Mouse (Mus musculus) liver, embryonic 12.5 days (tissue): ENCODE measurements around the gene Cd300e. TPM values are rescaled to one million over a fixed set of nuclear protein-coding genes. Genes with fewer than 3 reads are reported as not detected.

Experiments used
- ATAC-seq: fragments of 200-750 bp; cut with Nextera tagmentation; 2 replicates; pipeline ENCODE4 v1.8.0; 2017; ENCODE audit warnings: moderate number of reproducible peaks, mild to moderate bottlenecking, moderate library complexity
- H3K27ac ChIP-seq: fragments of 300-500 bp; sonication (generic); 2 replicates; pipeline ENCODE4 v1.5.1; 2016; ENCODE audit warnings: mild to moderate bottlenecking
- H3K27me3 ChIP-seq: fragments of 300-500 bp; sonication (generic); replicated peaks from 2 replicates; pipeline ENCODE4 v1.6.1; 2016; ENCODE audit warnings: mild to moderate bottlenecking, moderate library complexity
- H3K36me3 ChIP-seq: fragments of 300-500 bp; sonication (generic); 2 replicates; pipeline ENCODE4 v1.6.1; 2016; ENCODE audit warnings: mild to moderate bottlenecking, moderate library complexity
- H3K4me1 ChIP-seq: fragments of 300-500 bp; sonication (generic); 2 replicates; pipeline ENCODE4 v1.6.1; 2016
- H3K4me2 ChIP-seq: fragments of 300-500 bp; sonication (generic); 2 replicates; pipeline ENCODE4 v1.6.1; 2016; ENCODE audit warnings: mild to moderate bottlenecking, moderate library complexity
- H3K4me3 ChIP-seq: fragments of 300-500 bp; sonication (generic); 2 replicates; pipeline ENCODE4 v1.5.1; 2016; ENCODE audit warnings: mild to moderate bottlenecking, moderate library complexity
- H3K9ac ChIP-seq: fragments of 300-500 bp; sonication (generic); 2 replicates; pipeline ENCODE4 v1.6.1; 2016; ENCODE audit warnings: mild to moderate bottlenecking, moderate library complexity
- H3K9me3 ChIP-seq: fragments of 300-500 bp; sonication (generic); replicated peaks from 2 replicates; pipeline ENCODE4 v1.6.1; 2016; ENCODE audit warnings: mild to moderate bottlenecking, moderate library complexity
- WGBS: fragments of 180-500 bp; shearing (Covaris S2); methylation state at CpG from one replicate; pipeline ENCODE4 v1.1.7; 2016; ENCODE audit not compliant: insufficient replicate concordance; 5-methylcytosine and 5-hydroxymethylcytosine counted together
- polyA plus RNA-seq: library from polyadenylated mRNA; unstranded; fragments of >200 nt; fragmentation: Nextera tagmentation; extraction: Ambion mirVana; gene quantifications from 2 replicates; pipeline ENCODE4 v1.2.1, GENCODE M21; 2016

The Cd300e gene
- polyA plus RNA-seq, 1 experiment from 2014 or later, result 0.61 TPM

DNA sequence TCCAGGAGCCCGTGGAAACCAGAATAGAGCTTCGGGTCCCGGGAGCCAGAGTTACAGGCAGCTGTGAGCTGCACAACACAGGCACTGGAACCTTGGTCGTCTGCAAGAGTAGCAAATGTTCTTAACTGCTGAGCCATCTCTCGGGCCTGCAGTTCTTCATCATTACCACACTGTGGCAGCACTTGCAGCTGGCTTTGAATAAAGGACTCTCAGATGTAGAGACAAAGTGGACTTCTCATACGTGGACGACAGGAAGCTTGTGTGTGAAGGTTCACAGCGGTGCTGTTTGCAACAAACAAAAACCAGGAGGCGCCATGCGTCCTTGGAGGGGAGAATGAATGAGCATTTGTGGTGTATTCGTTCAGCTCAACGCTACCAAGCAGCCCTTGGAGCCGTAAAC lies 18.9 kb upstream of the Cd300e start:
- Histone ChIP-seq H3K27ac (no peak overlapping the region), H3K9ac (no peak overlapping the region), H3K27me3 (peaks cover 19% of the 10 kb centered on the region), H3K4me3 (no peak overlapping the region), H3K36me3 (no peaks in the 10 kb centered on the region), H3K4me2 (no peak overlapping the region), H3K4me1 (no peaks in the 10 kb centered on the region; the same call in 1 of the 2 replicates), H3K9me3 (no peaks in the 10 kb centered on the region)
- WGBS, result 27% methylated on average over 13 of the region's 13 CpGs
- ATAC-seq, result no peak

DNA sequence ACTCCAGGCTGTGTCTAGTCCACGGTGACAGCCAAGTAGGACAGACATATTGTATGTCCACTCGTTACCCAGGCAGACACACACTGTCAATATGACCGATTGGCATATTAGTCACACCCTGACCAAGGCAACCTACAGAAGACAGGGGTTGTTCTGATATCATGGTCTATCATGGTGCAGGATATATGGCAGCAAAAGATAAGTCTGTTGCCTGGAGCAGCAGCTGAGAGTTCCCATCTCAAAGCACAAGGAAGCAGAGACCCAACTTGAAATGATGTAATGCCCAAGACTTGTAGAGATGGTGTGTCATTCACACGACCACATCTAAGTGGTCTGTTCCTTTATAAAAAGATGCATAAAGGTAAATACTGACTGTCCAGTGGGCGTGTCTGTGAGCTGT lies 16.7 kb upstream of the Cd300e start:
- no peak overlapping the region for H3K4me3 ChIP-seq
- H3K9ac ChIP-seq, result no peak overlapping the region
- no peak overlapping the region for H3K4me2 ChIP-seq
- 43% methylated on average over 5 of the region's 5 CpGs for WGBS
- H3K36me3 ChIP-seq, result no peaks in the 10 kb centered on the region
- H3K27me3 ChIP-seq, result peaks cover 3% of the 10 kb centered on the region
- no peak for ATAC-seq
- H3K9me3 ChIP-seq, result no peaks in the 10 kb centered on the region
- peaks cover 9% of the 10 kb centered on the region for H3K4me1 ChIP-seq
- no peak overlapping the region for H3K27ac ChIP-seq

DNA sequence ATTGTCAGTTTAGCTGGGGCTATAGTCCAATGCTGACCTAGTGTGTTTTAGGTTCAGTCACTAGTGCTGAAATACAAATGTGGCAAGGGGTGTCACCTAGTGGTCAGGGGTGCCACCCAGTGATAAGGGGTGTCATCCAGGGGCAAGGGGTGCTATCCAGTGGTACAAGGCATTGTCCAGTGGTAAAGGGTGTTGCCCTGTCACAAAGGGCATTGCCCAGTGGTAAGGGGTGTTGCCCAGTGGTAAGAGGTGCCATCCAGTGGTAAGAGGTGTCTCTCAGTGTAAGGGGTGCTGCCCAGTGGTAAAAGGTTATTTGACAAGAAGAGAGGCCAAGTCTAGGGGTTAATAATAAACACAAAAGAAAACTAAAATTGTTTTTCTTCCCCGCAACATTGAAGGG lies 15.5 kb upstream of the Cd300e start:
- peaks cover 9% of the 10 kb centered on the region for H3K4me1 ChIP-seq
- no peak overlapping the region for H3K27ac ChIP-seq
- no peaks in the 10 kb centered on the region for H3K9me3 ChIP-seq
- H3K27me3 ChIP-seq, result no peaks in the 10 kb centered on the region
- no peak overlapping the region for H3K9ac ChIP-seq
- no peak overlapping the region for H3K4me2 ChIP-seq
- ATAC-seq, result no peak
- H3K36me3 ChIP-seq, result no peaks in the 10 kb centered on the region
- 77% methylated on average over 1 of the region's 1 CpGs for WGBS
- no peak overlapping the region for H3K4me3 ChIP-seq

DNA sequence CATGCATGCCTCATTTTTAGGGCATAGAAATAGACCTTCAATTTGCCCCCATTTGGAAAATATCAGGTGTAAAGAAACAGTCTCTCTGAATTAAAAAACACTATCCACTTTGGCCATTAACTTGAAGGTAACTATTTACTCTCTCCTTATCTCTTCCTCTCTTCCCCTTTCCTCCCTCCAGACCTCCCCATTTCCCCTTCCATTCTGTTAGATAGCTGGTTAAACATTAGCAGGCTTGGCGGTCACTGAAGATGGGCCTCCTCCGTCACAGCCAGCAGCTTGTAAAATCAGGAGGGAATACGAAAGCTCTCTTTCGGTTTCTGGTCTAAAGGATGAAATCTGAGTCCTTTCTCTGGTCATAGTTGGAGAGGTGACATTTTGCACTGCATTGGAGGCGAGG lies 13.9 kb upstream of the Cd300e start:
- 14% methylated on average over 5 of the region's 5 CpGs for WGBS
- Histone ChIP-seq H3K9ac (no peak overlapping the region), H3K4me1 (peaks cover 23% of the 10 kb centered on the region), H3K4me2 (0 out of 2 replicates have a peak overlapping the region, but pooled peaks have one; percentile 10), H3K36me3 (no peaks in the 10 kb centered on the region), H3K9me3 (no peaks in the 10 kb centered on the region), H3K27me3 (no peaks in the 10 kb centered on the region; the same call in 1 of the 2 replicates), H3K27ac (peak overlapping the region; percentile 63), H3K4me3 (no peak overlapping the region)
- ATAC-seq, result peak; percentile 48; the same call in 1 of the 2 replicates

DNA sequence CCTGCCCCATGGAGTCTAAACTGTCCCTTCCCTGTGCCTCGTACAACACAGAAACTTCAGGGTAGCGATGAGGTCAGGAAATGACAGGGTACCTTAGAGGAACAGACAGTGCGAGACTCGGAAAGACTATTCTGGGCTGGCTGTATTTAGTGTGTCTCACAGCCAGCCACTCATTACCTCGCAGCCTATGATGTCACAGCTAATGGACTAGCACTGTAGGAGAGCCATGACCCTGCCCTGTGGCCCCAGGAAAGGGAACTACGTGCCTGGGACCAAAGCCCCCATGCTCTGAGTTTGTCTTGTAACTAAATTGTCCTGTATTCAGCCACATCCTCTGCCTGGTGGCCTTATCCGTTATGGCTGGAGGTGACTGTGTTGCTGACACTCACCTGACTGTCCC lies 13.4 kb upstream of the Cd300e start:
- Histone ChIP-seq H3K4me2 (0 out of 2 replicates have a peak overlapping the region, but pooled peaks have one; percentile 10), H3K4me1 (peaks cover 23% of the 10 kb centered on the region), H3K27me3 (no peaks in the 10 kb centered on the region; the same call in 1 of the 2 replicates), H3K9me3 (no peaks in the 10 kb centered on the region), H3K4me3 (no peak overlapping the region), H3K27ac (peak overlapping the region; percentile 57), H3K9ac (no peak overlapping the region), H3K36me3 (no peaks in the 10 kb centered on the region)
- ATAC-seq, result peak; percentile 47; the same call in 1 of the 2 replicates
- WGBS, result 19% methylated on average over 7 of the region's 7 CpGs

DNA sequence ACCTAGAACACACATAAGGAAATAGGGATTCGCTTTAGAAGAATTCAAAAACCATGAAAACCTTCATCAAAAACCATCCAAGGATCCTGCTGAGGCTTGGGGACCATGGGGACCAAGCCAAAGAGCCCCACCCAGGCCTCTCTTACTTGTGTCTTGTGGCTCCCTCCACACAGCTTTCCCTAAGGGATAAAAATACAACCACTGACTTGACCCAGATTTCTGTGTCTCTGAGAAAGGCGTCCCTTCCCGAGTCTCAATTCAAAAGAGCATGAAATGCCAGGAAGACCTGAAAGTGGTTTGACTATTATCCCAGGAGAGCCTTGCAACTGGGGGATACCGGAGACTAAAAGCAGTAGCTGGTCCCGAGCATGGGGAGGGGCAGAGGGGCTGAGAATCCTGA lies 11.0 kb upstream of the Cd300e start:
- WGBS, result 61% methylated on average over 5 of the region's 5 CpGs
- no peaks in the 10 kb centered on the region for H3K9me3 ChIP-seq
- no peak overlapping the region for H3K4me2 ChIP-seq
- no peak overlapping the region for H3K4me3 ChIP-seq
- H3K4me1 ChIP-seq, result peaks cover 23% of the 10 kb centered on the region
- H3K27ac ChIP-seq, result no peak overlapping the region
- H3K36me3 ChIP-seq, result no peaks in the 10 kb centered on the region
- ATAC-seq, result no peak
- no peaks in the 10 kb centered on the region; the same call in 1 of the 2 replicates for H3K27me3 ChIP-seq
- H3K9ac ChIP-seq, result no peak overlapping the region

DNA sequence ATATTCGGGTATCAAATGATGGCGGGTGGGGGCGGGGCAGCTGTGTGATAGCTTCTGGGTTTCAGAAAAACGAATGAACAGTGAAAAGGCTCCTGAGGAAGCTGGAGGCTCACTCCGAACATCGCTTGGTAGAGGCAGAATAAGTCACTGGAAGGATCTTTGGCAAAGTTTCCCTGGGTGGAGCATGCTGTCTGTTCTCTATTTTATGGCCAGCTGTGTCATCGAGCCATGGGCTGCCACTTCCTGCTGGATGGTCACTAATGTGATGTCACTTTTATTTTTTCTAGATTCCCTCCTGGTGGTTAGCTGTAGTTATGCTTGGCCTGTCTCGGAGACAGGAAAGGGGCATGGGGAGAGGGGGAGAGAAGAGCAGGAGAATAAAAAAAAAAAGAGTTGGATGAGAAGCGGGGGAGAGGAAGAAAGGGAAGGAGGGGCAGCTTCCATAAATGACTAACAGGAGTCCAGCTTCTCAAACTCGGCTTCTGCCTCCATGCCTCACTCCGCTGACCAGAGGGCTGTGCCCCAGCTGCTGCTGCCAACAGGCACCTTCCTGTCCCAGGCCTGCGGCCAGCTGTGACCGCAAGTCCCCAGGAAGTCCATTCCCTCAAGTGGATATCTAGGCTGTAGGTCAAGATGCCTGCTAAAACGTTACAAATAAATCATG lies 9.8 kb upstream of the Cd300e start:
- no peak for ATAC-seq
- H3K4me2 ChIP-seq, result peak overlapping the region; percentile 18
- no peaks in the 10 kb centered on the region for H3K36me3 ChIP-seq
- no peak overlapping the region for H3K27ac ChIP-seq
- H3K9ac ChIP-seq, result no peak overlapping the region
- H3K4me3 ChIP-seq, result no peak overlapping the region
- no peaks in the 10 kb centered on the region for H3K9me3 ChIP-seq
- no peaks in the 10 kb centered on the region; the same call in 1 of the 2 replicates for H3K27me3 ChIP-seq
- WGBS, result 14% methylated on average over 14 of the region's 14 CpGs
- peaks cover 23% of the 10 kb centered on the region for H3K4me1 ChIP-seq

DNA sequence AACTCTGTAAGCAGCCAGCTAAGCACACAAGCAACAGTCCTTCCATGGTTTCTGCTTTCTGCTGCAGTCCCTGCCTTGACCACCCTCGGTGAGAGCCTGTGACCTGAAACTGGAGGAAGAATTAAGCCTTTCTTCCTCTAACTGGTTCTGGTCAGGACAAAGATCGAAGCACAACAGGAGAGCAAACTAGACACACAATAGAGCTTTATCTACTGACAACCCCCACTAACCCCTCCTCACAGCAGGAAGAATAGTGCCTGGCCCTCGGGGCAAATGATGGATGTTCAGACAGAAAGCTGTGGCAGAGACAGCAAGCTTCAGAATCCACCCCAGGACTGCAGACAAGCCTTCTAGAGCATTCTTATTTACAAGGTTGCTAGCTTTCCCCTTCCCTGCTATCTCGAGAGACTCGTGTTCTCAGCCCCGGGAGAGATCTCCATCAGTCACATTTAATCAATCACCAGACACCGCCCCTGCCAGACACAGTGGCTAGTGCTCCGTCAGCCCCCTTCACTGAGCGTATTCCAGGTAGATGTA lies 9.1 kb upstream of the Cd300e start:
- Histone ChIP-seq H3K9me3 (no peaks in the 10 kb centered on the region), H3K27me3 (no peaks in the 10 kb centered on the region; the same call in 1 of the 2 replicates), H3K4me1 (peaks cover 23% of the 10 kb centered on the region), H3K9ac (no peak overlapping the region), H3K4me3 (no peak overlapping the region), H3K36me3 (no peaks in the 10 kb centered on the region), H3K4me2 (peak overlapping the region; percentile 18), H3K27ac (no peak overlapping the region)
- 17% methylated on average over 9 of the region's 9 CpGs for WGBS
- ATAC-seq, result no peak

DNA sequence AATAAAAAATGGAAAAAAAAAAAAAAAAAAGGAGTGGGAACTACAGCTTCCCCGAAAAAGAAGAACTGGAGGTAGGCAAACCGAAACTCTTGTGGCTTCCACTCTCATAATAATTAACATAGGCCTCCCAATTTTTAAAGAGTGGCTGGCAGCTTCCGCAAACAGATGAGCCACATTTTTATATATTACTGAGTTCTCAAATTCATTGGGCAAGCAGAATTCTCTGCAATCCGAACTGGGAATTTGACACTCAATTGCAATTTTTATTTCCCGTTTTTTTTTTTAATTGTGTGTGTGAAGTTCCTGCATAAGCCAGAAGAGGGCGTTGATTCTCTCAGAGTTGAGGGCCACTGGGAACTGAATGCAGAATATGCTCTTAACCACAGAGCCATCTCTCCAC lies 4.8 kb upstream of the Cd300e start:
- Histone ChIP-seq H3K4me1 (peaks cover 8% of the 10 kb centered on the region), H3K27ac (no peak overlapping the region), H3K4me3 (no peak overlapping the region), H3K9me3 (no peaks in the 10 kb centered on the region), H3K27me3 (no peaks in the 10 kb centered on the region; the same call in 1 of the 2 replicates), H3K9ac (no peak overlapping the region), H3K4me2 (no peak overlapping the region), H3K36me3 (no peaks in the 10 kb centered on the region)
- no peak for ATAC-seq
- WGBS, result 33% methylated on average over 6 of the region's 6 CpGs

DNA sequence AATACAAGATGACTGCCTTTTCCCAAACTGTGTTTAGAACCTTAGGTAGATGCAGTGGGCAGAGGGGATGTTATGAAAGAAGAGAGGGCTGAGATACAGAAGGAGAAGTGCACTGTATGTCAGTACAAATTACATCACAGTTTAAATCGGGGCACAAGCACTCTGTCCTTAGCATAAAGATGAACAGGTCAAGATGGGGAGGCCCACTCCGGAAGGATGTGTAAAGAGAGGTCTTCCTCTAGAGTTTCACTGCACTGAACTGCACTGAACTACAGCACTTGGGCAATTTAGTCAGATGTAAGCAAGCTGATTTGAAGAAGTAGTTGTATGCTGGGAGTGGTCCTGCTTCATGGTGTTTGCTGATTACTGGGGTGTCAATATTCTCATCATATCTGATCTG lies 2.2 kb downstream of the Cd300e start:
- Histone ChIP-seq H3K27me3 (no peaks in the 10 kb centered on the region), H3K4me3 (no peak overlapping the region), H3K36me3 (no peaks in the 10 kb centered on the region), H3K4me2 (no peak overlapping the region), H3K9ac (no peak overlapping the region), H3K27ac (no peak overlapping the region), H3K4me1 (no peaks in the 10 kb centered on the region), H3K9me3 (no peaks in the 10 kb centered on the region)
- ATAC-seq, result no peak
- 43% methylated on average over 2 of the region's 2 CpGs for WGBS

DNA sequence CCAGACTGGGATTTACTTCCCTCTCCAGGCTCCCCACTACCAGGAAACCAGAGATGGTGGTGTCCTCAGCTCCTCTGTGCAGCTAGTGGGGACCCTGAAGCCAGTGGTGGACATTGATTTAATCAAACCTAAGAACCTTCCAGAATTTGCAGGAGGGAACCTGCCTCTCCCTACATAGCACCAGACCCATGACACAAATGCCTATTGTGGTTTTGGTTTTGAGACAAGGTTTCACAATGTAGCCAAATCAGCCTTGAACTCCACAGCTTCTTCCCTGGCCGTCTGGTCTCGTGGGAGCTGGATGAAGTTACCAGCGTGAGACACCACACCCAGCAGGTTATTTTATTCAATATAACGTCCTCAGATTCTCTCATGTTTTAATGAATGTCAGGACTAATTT lies 3.3 kb downstream of the Cd300e start:
- Histone ChIP-seq H3K4me1 (no peaks in the 10 kb centered on the region), H3K9me3 (no peaks in the 10 kb centered on the region), H3K4me2 (no peak overlapping the region), H3K36me3 (no peaks in the 10 kb centered on the region), H3K9ac (no peak overlapping the region), H3K4me3 (no peak overlapping the region), H3K27ac (no peak overlapping the region), H3K27me3 (no peaks in the 10 kb centered on the region)
- WGBS, result 51% methylated on average over 4 of the region's 4 CpGs
- ATAC-seq, result no peak

DNA sequence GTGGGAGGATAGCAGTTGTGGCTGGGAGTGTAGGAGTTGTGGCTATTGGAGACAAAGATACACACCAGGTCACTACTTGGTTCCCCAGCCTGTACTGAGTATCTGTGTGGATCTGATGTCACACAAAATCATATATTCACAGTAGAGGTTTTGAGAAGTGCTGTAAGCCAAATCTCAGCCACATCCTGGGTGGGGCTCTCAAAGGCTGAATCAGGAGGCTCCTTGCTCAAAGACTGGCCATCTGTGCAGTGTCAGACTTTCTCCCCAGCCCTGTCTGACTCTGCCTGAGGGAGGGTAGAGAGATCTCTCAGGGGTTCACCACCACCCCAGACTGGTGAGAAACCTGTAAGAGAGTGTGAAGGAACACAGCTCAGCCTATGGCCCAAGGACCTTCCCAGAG lies 7.4 kb downstream of the Cd300e start:
- Histone ChIP-seq H3K27ac (no peak overlapping the region), H3K4me3 (no peak overlapping the region), H3K4me1 (no peaks in the 10 kb centered on the region), H3K36me3 (no peaks in the 10 kb centered on the region), H3K9me3 (no peaks in the 10 kb centered on the region), H3K27me3 (no peaks in the 10 kb centered on the region), H3K9ac (no peak overlapping the region), H3K4me2 (no peak overlapping the region)
- ATAC-seq, result no peak

DNA sequence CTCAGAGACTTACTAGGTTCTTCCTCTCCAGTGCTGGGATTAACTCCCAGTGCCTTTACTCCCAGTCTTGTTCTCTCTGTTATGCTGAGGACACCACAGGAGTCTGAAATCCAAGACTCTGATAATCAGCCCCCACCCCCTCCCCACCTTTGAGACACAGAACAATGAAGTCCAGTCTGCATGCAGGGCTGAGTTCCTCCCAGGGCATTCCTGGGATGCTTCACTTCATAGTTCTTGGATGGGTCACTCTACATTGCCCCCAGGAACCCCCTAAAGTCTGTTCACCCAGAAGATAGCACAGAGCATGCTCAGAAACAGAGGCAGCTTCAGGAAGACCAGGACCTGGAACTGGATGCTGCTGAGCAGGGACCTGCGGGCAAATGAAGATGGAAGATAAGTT lies 9.0 kb downstream of the Cd300e start:
- no peak overlapping the region for H3K27ac ChIP-seq
- 59% methylated on average over 1 of the region's 1 CpGs for WGBS
- H3K9me3 ChIP-seq, result no peaks in the 10 kb centered on the region
- no peak for ATAC-seq
- H3K27me3 ChIP-seq, result no peaks in the 10 kb centered on the region
- no peaks in the 10 kb centered on the region for H3K4me1 ChIP-seq
- no peak overlapping the region for H3K9ac ChIP-seq
- no peak overlapping the region for H3K4me2 ChIP-seq
- no peak overlapping the region for H3K4me3 ChIP-seq
- no peaks in the 10 kb centered on the region for H3K36me3 ChIP-seq
